Mouse (Mus musculus) liver, postnatal 0 days (tissue): ENCODE measurements around the gene Sgms1.

Source experiments
- CTCF ChIP-seq: sonication (generic); IDR thresholded peaks from 2 replicates; pipeline ENCODE4 v1.5.1; 2016; ENCODE audit warnings: antibody characterized with exemption, low read depth
- EP300 ChIP-seq: IDR thresholded peaks from 2 replicates; pipeline ENCODE4 v1.6.1; 2016; ENCODE audit warnings: antibody characterized with exemption, low read depth, mild to moderate bottlenecking

DNA sequence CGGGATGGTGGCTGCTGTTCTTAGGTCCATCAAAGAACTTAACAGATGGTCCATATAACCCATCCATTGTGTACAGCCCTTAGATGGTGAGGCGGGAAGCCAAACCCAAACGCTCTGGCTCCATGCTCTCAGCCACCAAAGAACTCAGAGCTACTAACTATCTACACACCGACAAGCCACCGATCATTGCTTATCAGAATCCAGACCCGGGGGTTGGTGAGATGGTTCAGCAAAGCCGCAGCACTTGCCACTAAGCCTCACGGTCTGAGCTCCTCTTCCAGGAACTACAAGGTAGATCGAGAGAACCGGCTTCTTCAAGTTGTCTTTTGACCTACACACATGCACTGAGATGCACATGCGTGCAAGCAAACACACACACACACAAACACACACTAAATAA lies 8.8 kb downstream of the Sgms1 start:
- TF ChIP-seq EP300 (no peak), CTCF (no peak)
